Mouse (Mus musculus) neutrophil, adult 5-6 weeks (primary cell): Measurements from ENCODE around the gene 5730455P16Rik. TPM values are rescaled to one million over a fixed set of nuclear protein-coding genes. Genes with fewer than 3 reads are reported as not detected.

Source experiments
- ATAC-seq: fragments of 151-379, 151-347 bp; 2 replicates; pipeline ENCODE4 v1.8.0; 2017; ENCODE audit warnings: mild to moderate bottlenecking, moderate TSS enrichment; ENCODE audit not compliant: insufficient number of reproducible peaks, poor library complexity, low FRiP score, severe bottlenecking; ENCODE audit errors: extremely low read depth
- total RNA-seq: library from RNA; stranded (forward); fragments of 200-1000 nt; gene quantifications from 2 replicates; pipeline ENCODE4 v1.2.3, GENCODE M21; 2017

Gene 5730455P16Rik
- total RNA-seq, 1 experiment from 2014 or later = 9.7 TPM

DNA sequence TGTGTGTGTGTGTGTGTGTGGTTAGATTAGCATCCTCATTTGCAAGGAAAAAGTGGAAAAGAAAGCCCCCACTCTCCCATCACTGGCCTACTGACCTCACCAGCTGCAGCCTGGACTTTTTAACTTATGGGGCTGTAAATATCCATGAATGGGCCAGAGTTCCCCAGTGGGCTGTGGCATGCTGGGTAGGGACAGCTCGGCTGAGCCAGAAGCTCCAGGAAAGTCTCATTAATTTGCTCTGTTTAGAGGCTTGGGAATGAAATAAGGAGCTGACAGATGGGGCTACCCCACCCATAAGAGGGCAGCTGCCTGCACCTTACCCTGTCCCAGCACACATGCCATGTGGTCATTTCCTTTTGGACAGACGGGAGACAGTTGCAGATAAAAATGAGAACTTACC, 65.8 kb downstream of the 5730455P16Rik start:
- ATAC-seq = no peak

DNA sequence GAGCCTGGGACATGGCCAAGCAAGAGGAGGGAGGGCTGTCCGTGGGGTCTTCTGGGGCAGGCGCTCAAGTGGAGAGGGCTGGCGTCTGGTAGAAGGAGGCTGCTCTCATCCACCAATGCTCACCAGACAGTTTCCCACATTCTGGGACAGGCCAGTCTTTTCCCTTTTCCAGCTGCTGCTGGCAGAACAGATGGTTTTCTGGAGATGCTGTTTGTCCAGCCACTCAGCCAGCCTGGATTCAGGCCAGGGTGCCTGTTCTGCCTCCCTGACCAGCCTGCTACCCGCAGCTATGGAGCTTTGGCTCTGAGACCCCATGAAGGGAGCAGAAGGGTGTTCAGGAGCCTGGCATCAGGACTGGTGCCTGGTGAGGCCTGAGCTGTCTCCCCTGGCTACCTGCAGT, 66.6 kb downstream of the 5730455P16Rik start:
- 0 out of 2 replicates have a peak, but pooled peaks have one; percentile 15 for ATAC-seq

Other genes starting within 250 kb of the 5730455P16Rik start
- 3.7 and 3.9 TPM in 2 replicates for gene Tefm, start 235.9 kb downstream of the 5730455P16Rik start, total RNA-seq
- gene Adap2, start 223.9 kb downstream of the 5730455P16Rik start, total RNA-seq = 1.0 and 1.6 TPM in 2 replicates
- 5.5 and 5.9 TPM in 2 replicates for gene Rnf135, start 194.2 kb downstream of the 5730455P16Rik start, total RNA-seq
- 51.7 and 56.6 TPM in 2 replicates for gene Rhot1, start 169.0 kb downstream of the 5730455P16Rik start, total RNA-seq
- gene Rhbdl3, start 77.1 kb downstream of the 5730455P16Rik start, total RNA-seq = 0.25 TPM in 1 of 2 replicates, not detected in the other
- 257 and 303 TPM in 2 replicates for gene Zfp207, start 5.2 kb upstream of the 5730455P16Rik start, total RNA-seq
- 41.6 and 44.7 TPM in 2 replicates for gene Psmd11, start 50.6 kb upstream of the 5730455P16Rik start, total RNA-seq
- 4.3 and 5.8 TPM in 2 replicates for gene Cdk5r1, start 99.0 kb upstream of the 5730455P16Rik start, total RNA-seq